Mouse (Mus musculus) heart, postnatal 0 days (tissue): ENCODE results near the gene Zfp592. TPM values are rescaled to one million over a fixed set of nuclear protein-coding genes. Genes with fewer than 3 reads are reported as not detected.

Experiments used
- ATAC-seq: fragments of 200-750 bp; cut with Nextera tagmentation; 2 replicates; pipeline ENCODE4 v1.8.0; 2017; ENCODE audit warnings: low read depth, moderate number of reproducible peaks, moderate library complexity; ENCODE audit not compliant: insufficient read depth
- DNase-seq: peaks from one replicate; pipeline ENCODE4 v3.0.0-alpha.2; 2016; ENCODE audit warnings: low spot score
- H3K27ac ChIP-seq: fragments of 300-500 bp; sonication (generic); 2 replicates; pipeline ENCODE4 v1.5.1; 2014; ENCODE audit warnings: low read depth, mild to moderate bottlenecking
- H3K27me3 ChIP-seq: fragments of 300-500 bp; sonication (generic); 2 replicates; pipeline ENCODE4 v1.6.1; 2014; ENCODE audit warnings: low read length, mixed read lengths; ENCODE audit not compliant: control insufficient read depth, insufficient read depth
- H3K36me3 ChIP-seq: fragments of 300-500 bp; sonication (generic); replicated peaks from 2 replicates; pipeline ENCODE4 v1.6.1; 2014; ENCODE audit warnings: low read length, mixed read lengths; ENCODE audit not compliant: control insufficient read depth, insufficient read depth
- H3K4me1 ChIP-seq: fragments of 300-500 bp; sonication (generic); 2 replicates; pipeline ENCODE4 v1.6.1; 2014; ENCODE audit warnings: antibody characterized with exemption; ENCODE audit not compliant: control insufficient read depth, insufficient read depth
- H3K4me2 ChIP-seq: fragments of 300-500 bp; sonication (generic); 2 replicates; pipeline ENCODE4 v1.6.1; 2014; ENCODE audit warnings: low read depth, mild to moderate bottlenecking, low read length, moderate library complexity
- H3K4me3 ChIP-seq: fragments of 300-500 bp; sonication (generic); 2 replicates; pipeline ENCODE4 v1.5.1; 2014; ENCODE audit warnings: low read depth, low read length
- H3K9ac ChIP-seq: fragments of 300-500 bp; sonication (generic); replicated peaks from 2 replicates; pipeline ENCODE4 v1.6.1; 2014; ENCODE audit warnings: low read depth, low read length, mixed read lengths
- H3K9me3 ChIP-seq: fragments of 300-500 bp; sonication (generic); replicated peaks from 2 replicates; pipeline ENCODE4 v1.6.1; 2016; ENCODE audit warnings: low read length; ENCODE audit not compliant: control insufficient read depth
- CTCF ChIP-seq: IDR thresholded peaks from 2 replicates; pipeline ENCODE4 v1.5.1; 2016; ENCODE audit warnings: antibody characterized with exemption, control low read depth, low read depth
- EP300 ChIP-seq: IDR thresholded peaks from 2 replicates; pipeline ENCODE4 v1.6.1; 2016; ENCODE audit warnings: antibody characterized with exemption, low read depth
- WGBS: fragments of 180-500 bp; shearing (Covaris S2); extraction: QIAGEN DNeasy Blood & Tissue Kit; methylation state at CpG from one replicate; pipeline ENCODE4 v1.1.7; 2014; 5-methylcytosine and 5-hydroxymethylcytosine counted together
- polyA plus RNA-seq: library from polyadenylated mRNA; unstranded; fragments of >200 nt; fragmentation: Nextera tagmentation; extraction: Ambion mirVana; gene quantifications from 2 replicates; pipeline ENCODE4 v1.2.1, GENCODE M21; 2015
- total RNA-seq: library from RNA; depleted of rRNA; stranded (reverse); fragments of >200 nt; gene quantifications from 2 replicates; pipeline ENCODE4 v1.2.3, GENCODE M21; 2014; ENCODE audit warnings: low replicate concordance

Zfp592 gene
- total and polyA plus RNA-seq, 2 experiments from 2014 or later: 4.1 to 37.0 TPM

- H3K4me3 ChIP-seq: no peak overlapping the region
- no peak overlapping the region for H3K9ac ChIP-seq
- peaks cover 19% of the 10 kb centered on the region; the same call in 1 of the 2 replicates for H3K36me3 ChIP-seq
- H3K27me3 ChIP-seq: no peaks in the 10 kb centered on the region
- TF ChIP-seq CTCF (no peak), EP300 (no peak)
- DNase-seq (peak; percentile 2), ATAC-seq (no peak)
- WGBS: 76% methylated on average over 11 of the region's 11 CpGs
- H3K4me1 ChIP-seq: peaks cover 23% of the 10 kb centered on the region
- no peak overlapping the region for H3K27ac ChIP-seq
- H3K4me2 ChIP-seq: no peak overlapping the region
- no peaks in the 10 kb centered on the region for H3K9me3 ChIP-seq
Observed at GRCm38 (mm10) chr7:81061936-81062335, 68.5 kb downstream of the Zfp592 start.

DNA sequence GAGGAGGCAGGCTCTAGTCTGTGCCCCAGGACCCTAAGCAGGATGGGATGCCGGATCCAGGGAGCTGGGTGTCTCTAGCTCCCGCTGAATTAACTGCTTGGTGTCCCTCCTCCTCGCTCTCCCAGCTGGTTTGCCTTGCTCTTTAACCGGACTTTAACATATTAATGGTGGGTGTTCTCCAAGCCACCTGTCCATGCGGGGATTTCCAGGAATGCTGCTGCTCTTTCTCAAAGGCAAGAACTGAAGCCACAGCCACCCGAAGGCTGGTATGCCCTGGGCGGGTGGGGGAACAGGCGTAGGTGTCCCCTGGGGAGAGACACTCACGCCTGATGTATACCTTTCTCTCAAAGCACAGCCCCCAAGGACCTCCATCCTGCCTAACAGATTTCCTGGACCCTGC, 69.9 kb downstream of the Zfp592 start:
- Histone ChIP-seq H3K4me3 (no peak overlapping the region), H3K9me3 (no peaks in the 10 kb centered on the region), H3K27ac (no peak overlapping the region), H3K4me2 (no peak overlapping the region), H3K27me3 (no peaks in the 10 kb centered on the region), H3K9ac (no peak overlapping the region), H3K36me3 (peaks cover 19% of the 10 kb centered on the region; the same call in 1 of the 2 replicates), H3K4me1 (peaks cover 16% of the 10 kb centered on the region)
- DNase-seq (peak; percentile 2), ATAC-seq (no peak)
- TF ChIP-seq CTCF (no peak), EP300 (no peak)
- WGBS: 60% methylated on average over 9 of the region's 9 CpGs

- 49% methylated on average over 6 of the region's 6 CpGs for WGBS
- no peaks in the 10 kb centered on the region for H3K27me3 ChIP-seq
- no peak overlapping the region for H3K4me3 ChIP-seq
- peaks cover 28% of the 10 kb centered on the region for H3K36me3 ChIP-seq
- no peak overlapping the region for H3K9ac ChIP-seq
- no peaks in the 10 kb centered on the region for H3K4me1 ChIP-seq
- H3K27ac ChIP-seq: no peak overlapping the region
- TF ChIP-seq EP300: no peak
- no peak for TF ChIP-seq CTCF
- DNase-seq (no peak), ATAC-seq (no peak)
- no peaks in the 10 kb centered on the region for H3K9me3 ChIP-seq
- H3K4me2 ChIP-seq: no peak overlapping the region
Observed at GRCm38 (mm10) chr7:81066714-81067113, 73.2 kb downstream of the Zfp592 start.

- no peak for ATAC-seq
- DNase-seq: no peak
- TF ChIP-seq EP300 (no peak), CTCF (no peak)
- peaks cover 19% of the 10 kb centered on the region for H3K4me1 ChIP-seq
- H3K9me3 ChIP-seq: no peaks in the 10 kb centered on the region
- WGBS: 56% methylated on average over 5 of the region's 5 CpGs
- H3K36me3 ChIP-seq: peaks cover 32% of the 10 kb centered on the region
- H3K27ac ChIP-seq: peak overlapping the region; percentile 49
- H3K4me3 ChIP-seq: no peak overlapping the region
- no peak overlapping the region for H3K9ac ChIP-seq
- no peak overlapping the region for H3K4me2 ChIP-seq
- H3K27me3 ChIP-seq: no peaks in the 10 kb centered on the region
Observed at GRCm38 (mm10) chr7:81072463-81072862, 79.0 kb downstream of the Zfp592 start.

DNA sequence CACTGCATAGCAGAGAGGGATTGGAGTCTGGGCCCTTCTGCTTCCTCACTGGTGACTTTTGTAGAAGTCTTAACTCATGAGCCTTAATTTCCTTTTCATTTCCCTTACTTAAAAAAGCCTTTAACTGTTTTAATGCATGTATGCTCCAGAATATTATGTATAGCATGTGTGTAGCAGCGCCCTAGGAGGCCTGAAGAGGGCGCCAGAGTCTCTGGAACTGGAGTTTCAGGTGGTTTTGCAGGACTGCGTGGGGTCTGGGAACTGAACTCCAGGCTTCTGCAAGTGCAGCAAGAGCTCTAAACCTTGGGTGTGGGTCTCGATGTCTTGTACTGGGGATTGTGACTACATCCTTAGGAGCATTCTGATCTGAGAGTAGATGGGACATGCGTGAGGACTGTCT, 79.8 kb downstream of the Zfp592 start:
- Histone ChIP-seq H3K27ac (peak overlapping the region; percentile 49), H3K27me3 (no peaks in the 10 kb centered on the region), H3K9ac (no peak overlapping the region), H3K4me2 (no peak overlapping the region), H3K9me3 (no peaks in the 10 kb centered on the region), H3K4me3 (no peak overlapping the region), H3K36me3 (peaks cover 32% of the 10 kb centered on the region), H3K4me1 (peaks cover 27% of the 10 kb centered on the region)
- no peak for ATAC-seq
- no peak for TF ChIP-seq EP300
- TF ChIP-seq CTCF: peak; percentile 31
- 92% methylated on average over 5 of the region's 5 CpGs for WGBS
- no peak for DNase-seq

DNA sequence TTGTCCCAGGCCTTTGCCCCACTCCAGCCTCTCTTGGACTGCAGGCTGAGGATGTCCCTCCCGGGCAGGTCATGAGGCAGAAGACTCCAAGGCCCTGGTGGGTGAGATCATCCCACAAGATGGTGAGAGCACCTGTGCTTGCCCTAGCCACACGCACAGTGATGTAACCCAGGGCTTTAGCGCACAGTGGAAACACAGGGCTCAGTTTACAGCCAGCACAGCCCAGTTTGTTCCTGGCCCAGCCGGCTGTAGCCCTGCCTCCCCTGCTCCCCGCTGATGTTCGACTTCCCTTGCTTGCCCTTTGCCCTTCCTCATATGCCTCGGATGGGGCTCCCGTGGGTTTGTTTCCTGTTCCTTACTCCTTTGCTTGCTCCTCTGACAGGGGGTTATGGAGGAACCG, 81.1 kb downstream of the Zfp592 start:
- no peak overlapping the region for H3K4me2 ChIP-seq
- peaks cover 32% of the 10 kb centered on the region for H3K36me3 ChIP-seq
- WGBS: 55% methylated on average over 9 of the region's 9 CpGs
- ATAC-seq (no peak), DNase-seq (peak; percentile 12)
- no peak overlapping the region for H3K9ac ChIP-seq
- H3K27ac ChIP-seq: peak overlapping the region; percentile 90
- no peaks in the 10 kb centered on the region for H3K27me3 ChIP-seq
- no peak overlapping the region for H3K4me3 ChIP-seq
- H3K9me3 ChIP-seq: no peaks in the 10 kb centered on the region
- peaks cover 34% of the 10 kb centered on the region for H3K4me1 ChIP-seq
- TF ChIP-seq EP300 (no peak), CTCF (no peak)
